In genomic region chr19:47507128-47508121, GRCm38 (mm10) we compare ENCODE assay signal across 9 mouse cellular contexts. TPM values are rescaled to one million over a fixed set of nuclear protein-coding genes. Genes with fewer than 3 reads are reported as not detected.
DNase-seq lines count a peak whose midpoint lies in the region; ATAC-seq and TF ChIP-seq lines count a peak whose summit lies in the region.
"Had no signal": no experiment of that assay in that cellular context is flagged by ENCODE, and none has a peak within 500 bp of the region (broad histone marks: within the 10 kb centered on the region; RNA-seq: fewer than 3 reads in every experiment).

No protein-coding gene starts in this region.

- TF ChIP-seq RAD21 in CH12.LX (IDR thresholded peaks at IDR 0.05; ENCODE audit: low read depth, low read length) = peak; percentile 99

- in situ Hi-C loops in CH12.LX (cut with MboI; ENCODE audit: low pct_ligation_motif_present, low pct_unique_long_range_greater_than_20kb, low sequenced_read_pairs) = no loop called here

- H3K27me3 ChIP-seq in CH12.LX (replicated peaks) = no peaks in the 10 kb centered on the region
- H3K27me3 ChIP-seq in heart, postnatal 0 days (ENCODE audit: control insufficient read depth, insufficient read depth, low read length) = no peaks in the 10 kb centered on the region
- no peaks in the 10 kb centered on the region for H3K27me3 ChIP-seq in lung, embryonic 14.5 days (ENCODE audit: insufficient read depth, low read length)
- H3K27me3 ChIP-seq: limb, embryonic 13.5 days had no signal

- no peak for ATAC-seq in heart, postnatal 0 days (ENCODE audit: insufficient read depth, low read depth)
- ATAC-seq in lung, embryonic 14.5 days (ENCODE audit: insufficient read depth) = peak; percentile 13; the same call in 1 of the 2 replicates
- ATAC-seq in monocyte, adult 5-6 weeks (replicated peaks; ENCODE audit: insufficient number of reproducible peaks, low FRiP score, low TSS enrichment, poor library complexity, severe bottlenecking) = no peak; the same call in 1 of the 2 replicates

- H3K27ac ChIP-seq in CH12.LX (ENCODE audit: insufficient read depth, low read depth) = no peak overlapping the region
- peak overlapping the region; percentile 86; the same call in 1 of the 2 replicates for H3K27ac ChIP-seq in heart, postnatal 0 days (ENCODE audit: low read depth)
- H3K27ac ChIP-seq in lung, embryonic 14.5 days (ENCODE audit: low read depth) = peak overlapping the region; percentile 88; the same call in 1 of the 2 replicates
- H3K27ac ChIP-seq: limb, embryonic 13.5 days had no signal

- no peak for TF ChIP-seq POLR2A in CH12.LX (IDR thresholded peaks at IDR 0.05; ENCODE audit: low read depth, low read length)

- no peak overlapping the region for H3K4me3 ChIP-seq in CH12.LX (replicated peaks in 1 of 3; ENCODE audit: low read depth in 2 of 3, low read length in 2 of 3, poor library complexity in 1 of 3)
- H3K4me3 ChIP-seq in heart, postnatal 0 days (ENCODE audit: low read depth, low read length) = no peak overlapping the region
- H3K4me3 ChIP-seq in lung, embryonic 14.5 days (ENCODE audit: low read depth, low read length) = no peak overlapping the region
- H3K4me3 ChIP-seq: limb, embryonic 13.5 days had no signal

- TF ChIP-seq CTCF in CH12.LX (conservative IDR thresholded peaks at IDR 0.05 in 1 of 2, IDR thresholded peaks at IDR 0.05 in 1 of 2; ENCODE audit: low read depth in 2 of 2, low read length in 2 of 2) = peak; percentile 93 to 96
- TF ChIP-seq CTCF in heart, postnatal 0 days (IDR thresholded peaks at IDR 0.05; ENCODE audit: low read depth) = peak; percentile 88
- TF ChIP-seq CTCF in lung, embryonic 14.5 days (IDR thresholded peaks at IDR 0.05; ENCODE audit: low read depth) = peak; percentile 92

- DNase-seq in CH12.LX (ENCODE audit: extremely low read depth) = peak; percentile 68
- peak; percentile 73 for DNase-seq in adipocyte (ENCODE audit: low spot score)
- DNase-seq in embryo, embryonic 9.5 days (ENCODE audit: extremely low spot score) = peak; percentile 57
- DNase-seq in heart, postnatal 0 days (ENCODE audit: low spot score) = peak; percentile 77
- DNase-seq in layer of hippocampus, adult 9-11 months = peak; percentile 63
- DNase-seq in lung, embryonic 14.5 days = peak; percentile 84
- peak; percentile 74 for DNase-seq in retina, postnatal 1 day

- H3K79me2 ChIP-seq in CH12.LX (replicated peaks; ENCODE audit: control insufficient read depth, extremely low read depth, insufficient read depth, poor library complexity, severe bottlenecking) = no peaks in the 10 kb centered on the region

- TF ChIP-seq EP300 in CH12.LX (IDR thresholded peaks at IDR 0.05; ENCODE audit: low read length) = no peak
- TF ChIP-seq EP300 in heart, postnatal 0 days (IDR thresholded peaks at IDR 0.05; ENCODE audit: low read depth) = no peak

- no peak overlapping the region for H3K9ac ChIP-seq in CH12.LX (ENCODE audit: insufficient read depth, low read depth)
- H3K9ac ChIP-seq in heart, postnatal 0 days (replicated peaks; ENCODE audit: low read depth, low read length) = no peak overlapping the region
- no peak overlapping the region for H3K9ac ChIP-seq in lung, embryonic 14.5 days
- H3K9ac ChIP-seq: limb, embryonic 13.5 days had no signal

- H3K36me3 ChIP-seq in CH12.LX (replicated peaks in 1 of 2; ENCODE audit: control insufficient read depth in 1 of 2, insufficient read depth in 1 of 2, low read length in 1 of 2) = peaks cover 6 to 63% of the 10 kb centered on the region in 2 experiments
- 0 out of 2 replicates have a peak, but pooled peaks cover 3% of the 10 kb centered on the region for H3K36me3 ChIP-seq in heart, postnatal 0 days (replicated peaks; ENCODE audit: control insufficient read depth, insufficient read depth, low read length)
- H3K36me3 ChIP-seq in lung, embryonic 14.5 days (ENCODE audit: insufficient read depth) = peaks cover 28% of the 10 kb centered on the region; the same call in 1 of the 2 replicates

- no peaks in the 10 kb centered on the region for H3K9me3 ChIP-seq in CH12.LX (replicated peaks; ENCODE audit: low read length)
- H3K9me3 ChIP-seq in heart, postnatal 0 days (replicated peaks; ENCODE audit: control insufficient read depth, low read length) = no peaks in the 10 kb centered on the region
- no peaks in the 10 kb centered on the region for H3K9me3 ChIP-seq in lung, embryonic 14.5 days (ENCODE audit: low read depth, low read length)
- H3K9me3 ChIP-seq: limb, embryonic 13.5 days had no signal

- dilution Hi-C loops in CH12.LX (cut with MboI; ENCODE audit: extremely low pct_ligation_motif_present, extremely low pct_unique_long_range_greater_than_20kb, low sequenced_read_pairs) = no loop called here

- WGBS in heart, postnatal 0 days = 52% methylated on average over 27 of the region's 27 CpGs
- WGBS in lung, embryonic 14.5 days = 43% methylated on average over 27 of the region's 27 CpGs

- peaks cover 14 to 27% of the 10 kb centered on the region in 2 experiments for H3K4me1 ChIP-seq in CH12.LX (ENCODE audit: control insufficient read depth in 1 of 2, insufficient read depth in 2 of 2)
- H3K4me1 ChIP-seq in heart, postnatal 0 days (ENCODE audit: control insufficient read depth, insufficient read depth) = peaks cover 23% of the 10 kb centered on the region
- peaks cover 15% of the 10 kb centered on the region; the same call in 1 of the 2 replicates for H3K4me1 ChIP-seq in lung, embryonic 14.5 days (ENCODE audit: insufficient read depth)

- no peak overlapping the region for H3K4me2 ChIP-seq in CH12.LX (ENCODE audit: insufficient read depth, low read depth, poor library complexity, severe bottlenecking)
- no peak overlapping the region for H3K4me2 ChIP-seq in heart, postnatal 0 days (ENCODE audit: low read depth, low read length)
- H3K4me2 ChIP-seq in lung, embryonic 14.5 days = peak overlapping the region; percentile 27; the same call in 1 of the 2 replicates
- H3K4me2 ChIP-seq: limb, embryonic 13.5 days had no signal

TF ChIP-seq in CH12.LX, 34 proteins besides CTCF, POLR2A, EP300 and RAD21 (continues in another document):
- no peak for TF ChIP-seq CHD1 (IDR thresholded peaks at IDR 0.05; ENCODE audit: low read depth, low read length)
- peak; percentile 90 for TF ChIP-seq IRF4 (IDR thresholded peaks at IDR 0.05; ENCODE audit: low read depth, low read length)
- no peak for TF ChIP-seq MAX (IDR thresholded peaks at IDR 0.05; ENCODE audit: low read length)
- TF ChIP-seq ELF1 (IDR thresholded peaks at IDR 0.05; ENCODE audit: low read depth, low read length) = no peak
- no peak for TF ChIP-seq NRF1 (IDR thresholded peaks at IDR 0.05; ENCODE audit: low read depth, low read length)
- TF ChIP-seq UBTF (IDR thresholded peaks at IDR 0.05; ENCODE audit: low read depth, low read length) = no peak
- TF ChIP-seq JUN (IDR thresholded peaks at IDR 0.05; ENCODE audit: insufficient read depth, low read depth, low read length) = peak; percentile 75
- no peak for TF ChIP-seq SIN3A (IDR thresholded peaks at IDR 0.05; ENCODE audit: low read length)
- TF ChIP-seq MEF2A (IDR thresholded peaks at IDR 0.05; ENCODE audit: borderline replicate concordance, low read depth, low read length) = peak; percentile 66; the same call in 1 of the 2 replicates
- TF ChIP-seq ZKSCAN1 (IDR thresholded peaks at IDR 0.05; ENCODE audit: borderline replicate concordance, low read depth, low read length) = no peak
- TF ChIP-seq KAT2A (IDR thresholded peaks at IDR 0.05; ENCODE audit: insufficient replicate concordance, low read length) = no peak
- TF ChIP-seq ZC3H11A (IDR thresholded peaks at IDR 0.05; ENCODE audit: low read depth, low read length) = peak; percentile 74
- no peak for TF ChIP-seq CHD2 (IDR thresholded peaks at IDR 0.05; ENCODE audit: low read length)
- TF ChIP-seq ETS1 (conservative IDR thresholded peaks at IDR 0.05; ENCODE audit: low read depth, low read length) = no peak
- TF ChIP-seq GABPA (IDR thresholded peaks at IDR 0.05; ENCODE audit: insufficient replicate concordance, low read depth, low read length) = no peak
- no peak for TF ChIP-seq ZMIZ1 (IDR thresholded peaks at IDR 0.05; ENCODE audit: low read depth, low read length)
- no peak for TF ChIP-seq E2F4 (IDR thresholded peaks at IDR 0.05; ENCODE audit: insufficient replicate concordance, low read depth, low read length)
- TF ChIP-seq MAZ (IDR thresholded peaks at IDR 0.05; ENCODE audit: low read depth, low read length) = no peak
- TF ChIP-seq MXI1 (IDR thresholded peaks at IDR 0.05; ENCODE audit: low read depth, low read length) = no peak
- TF ChIP-seq NELFE (IDR thresholded peaks at IDR 0.05; ENCODE audit: low read depth, low read length) = peak; percentile 41; the same call in 1 of the 2 replicates
- peak; percentile 82 for TF ChIP-seq SMC3 (IDR thresholded peaks at IDR 0.05; ENCODE audit: low read depth, low read length)
- no peak for TF ChIP-seq RCOR1 (conservative IDR thresholded peaks at IDR 0.05; ENCODE audit: low read depth, low read length)
- TF ChIP-seq MYC (IDR thresholded peaks at IDR 0.05; ENCODE audit: low read depth, low read length) = no peak
- no peak for TF ChIP-seq TCF12 (IDR thresholded peaks at IDR 0.05; ENCODE audit: low read depth, low read length)
- no peak for TF ChIP-seq ZNF384 (IDR thresholded peaks at IDR 0.05; ENCODE audit: low read depth, low read length)
- TF ChIP-seq POLR2AphosphoS2 (IDR thresholded peaks at IDR 0.05; ENCODE audit: low read depth, low read length) = no peak
- peak; percentile 84 for TF ChIP-seq JUND (conservative IDR thresholded peaks at IDR 0.05; ENCODE audit: low read depth, low read length)
- TF ChIP-seq TBP (conservative IDR thresholded peaks at IDR 0.05; ENCODE audit: low read depth, low read length) = no peak

RNA-seq across cellular contexts. Expression of gene Stn1, which starts 29.9 kb away (rescaled TPM):
- total RNA-seq in CH12.LX (2012; rRNA removed) (21.8 and 25.3 TPM in 2 replicates), CH12.LX (2014; rRNA removed) (31.0 and 35.7 TPM in 2 replicates)
- 16.9 and 18.3 TPM in 2 replicates for polyA plus RNA-seq in CH12.LX (2012; ENCODE audit: insufficient read length, low read depth)
- 26.1 and 71.6 TPM in 2 replicates for total RNA-seq in heart, postnatal 0 days (2014; rRNA removed; ENCODE audit: low replicate concordance)
- 20.1 and 21.6 TPM in 2 replicates for polyA plus RNA-seq in heart, postnatal 0 days (2015; fragmentation: Nextera tagmentation; extraction: Ambion mirVana)
- polyA plus RNA-seq in lung, embryonic 14.5 days (2014; fragmentation: Nextera tagmentation; extraction: Ambion mirVana) = 55.5 and 65.5 TPM in 2 replicates
- 22.0 to 45.7 TPM (median 31.4 TPM) in 3 replicates for total RNA-seq in monocyte, adult 5-6 weeks (2017)

RNA-seq across cellular contexts. Expression of gene Sh3pxd2a, which starts 43.2 kb away (rescaled TPM):
- 2.4 and 3.2 TPM in 2 replicates for total RNA-seq in CH12.LX (2012; rRNA removed)
- 1.2 and 1.3 TPM in 2 replicates for total RNA-seq in CH12.LX (2014; rRNA removed)
- 4.6 and 4.9 TPM in 2 replicates for polyA plus RNA-seq in CH12.LX (2012; ENCODE audit: insufficient read length, low read depth)
- total RNA-seq in heart, postnatal 0 days (2014; rRNA removed; ENCODE audit: low replicate concordance) = 45.0 and 47.2 TPM in 2 replicates
- polyA plus RNA-seq in heart, postnatal 0 days (2015; fragmentation: Nextera tagmentation; extraction: Ambion mirVana) = 2.9 and 3.4 TPM in 2 replicates
- 10.2 and 12.0 TPM in 2 replicates for polyA plus RNA-seq in lung, embryonic 14.5 days (2014; fragmentation: Nextera tagmentation; extraction: Ambion mirVana)
- 2.1 to 3.7 TPM (median 2.6 TPM) in 3 replicates for total RNA-seq in monocyte, adult 5-6 weeks (2017)
